Mouse (Mus musculus) embryonic facial prominence, embryonic 12.5 days (tissue): Measurements from ENCODE around the gene Slc9a7. TPM values are rescaled to one million over a fixed set of nuclear protein-coding genes. Genes with fewer than 3 reads are reported as not detected.

Experiments used
- ATAC-seq: fragments of 200-750 bp; cut with Nextera tagmentation; 2 replicates; pipeline ENCODE4 v1.8.0; 2017; ENCODE audit not compliant: insufficient number of reproducible peaks, insufficient read depth, low FRiP score, low TSS enrichment
- H3K27ac ChIP-seq: fragments of 300-500 bp; sonication (generic); 2 replicates; pipeline ENCODE4 v1.5.1; 2016; ENCODE audit warnings: mild to moderate bottlenecking
- H3K27me3 ChIP-seq: fragments of 300-500 bp; sonication (generic); 2 replicates; pipeline ENCODE4 v1.6.1; 2016; ENCODE audit warnings: mild to moderate bottlenecking, moderate library complexity
- H3K36me3 ChIP-seq: fragments of 300-500 bp; sonication (generic); 2 replicates; pipeline ENCODE4 v1.6.1; 2016; ENCODE audit warnings: mild to moderate bottlenecking
- H3K4me1 ChIP-seq: fragments of 300-500 bp; sonication (generic); 2 replicates; pipeline ENCODE4 v1.6.1; 2016
- H3K4me2 ChIP-seq: fragments of 300-500 bp; sonication (generic); replicated peaks from 2 replicates; pipeline ENCODE4 v1.6.1; 2016; ENCODE audit warnings: mild to moderate bottlenecking, moderate library complexity
- H3K4me3 ChIP-seq: fragments of 300-500 bp; sonication (generic); 2 replicates; pipeline ENCODE4 v1.5.1; 2016; ENCODE audit warnings: mild to moderate bottlenecking
- H3K9ac ChIP-seq: fragments of 300-500 bp; sonication (generic); 2 replicates; pipeline ENCODE4 v1.6.1; 2016; ENCODE audit warnings: mild to moderate bottlenecking, moderate library complexity
- H3K9me3 ChIP-seq: fragments of 300-500 bp; sonication (generic); 2 replicates; pipeline ENCODE4 v1.6.1; 2016; ENCODE audit warnings: mild to moderate bottlenecking, moderate library complexity
- WGBS: fragments of 180-500 bp; shearing (Covaris S2); methylation state at CpG from one replicate; pipeline ENCODE4 v1.1.7; 2016; 5-methylcytosine and 5-hydroxymethylcytosine counted together
- polyA plus RNA-seq: library from polyadenylated mRNA; unstranded; fragments of >200 nt; fragmentation: Nextera tagmentation; extraction: Ambion mirVana; gene quantifications from 2 replicates; pipeline ENCODE4 v1.2.1, GENCODE M21; 2016

Gene Slc9a7
- polyA plus RNA-seq, 1 experiment from 2014 or later: 1.2 TPM

DNA sequence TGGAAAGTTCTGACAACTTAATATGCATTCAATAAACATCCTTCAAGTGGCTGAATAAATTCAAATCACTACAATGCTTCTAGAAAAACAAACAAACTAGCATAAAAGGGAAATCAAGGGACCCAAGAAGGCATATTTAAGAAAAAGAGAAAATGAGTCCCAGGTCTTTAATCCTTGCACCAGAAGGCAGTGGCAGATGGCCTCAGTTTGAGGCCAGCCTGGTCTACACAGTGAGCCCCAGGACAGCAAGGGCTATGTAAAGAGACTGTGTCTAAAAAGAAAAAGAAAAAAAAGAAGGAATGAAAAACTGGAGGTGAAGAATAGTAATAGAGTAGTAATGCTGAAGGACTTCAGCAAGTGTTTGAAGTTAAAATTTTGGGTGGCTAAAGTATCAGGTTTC lies 162.7 kb downstream of the Slc9a7 start:
- H3K9me3 ChIP-seq: no peaks in the 10 kb centered on the region
- H3K36me3 ChIP-seq: no peaks in the 10 kb centered on the region
- no peak for ATAC-seq
- no peak overlapping the region for H3K4me3 ChIP-seq
- H3K4me1 ChIP-seq: no peaks in the 10 kb centered on the region
- no peak overlapping the region for H3K9ac ChIP-seq
- no peak overlapping the region for H3K27ac ChIP-seq
- H3K27me3 ChIP-seq: no peaks in the 10 kb centered on the region
- no peak overlapping the region for H3K4me2 ChIP-seq

DNA sequence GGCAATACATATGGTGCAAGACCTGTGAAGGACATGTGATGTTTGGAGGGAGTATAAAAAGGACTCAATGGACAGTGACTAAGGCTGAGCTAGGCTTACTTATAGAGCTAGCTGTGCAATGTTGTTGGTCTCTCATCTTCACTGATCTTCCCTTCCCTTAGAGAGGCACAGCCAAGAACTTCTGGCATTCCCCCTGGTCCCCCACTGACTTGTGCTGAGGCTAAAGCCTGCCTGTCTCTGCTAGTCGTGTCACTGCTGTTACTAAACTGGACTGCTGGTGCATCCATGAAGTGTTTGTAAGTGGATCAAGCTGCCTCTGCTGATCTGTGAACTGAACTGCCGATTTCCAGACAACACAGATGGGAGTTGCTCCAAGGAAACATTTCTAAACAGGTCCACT lies 166.1 kb downstream of the Slc9a7 start:
- H3K4me3 ChIP-seq: no peak overlapping the region
- H3K4me1 ChIP-seq: no peaks in the 10 kb centered on the region
- no peak for ATAC-seq
- no peak overlapping the region for H3K9ac ChIP-seq
- H3K27ac ChIP-seq: no peak overlapping the region
- 62% methylated on average over 2 of the region's 2 CpGs for WGBS
- H3K36me3 ChIP-seq: no peaks in the 10 kb centered on the region
- H3K4me2 ChIP-seq: no peak overlapping the region
- H3K9me3 ChIP-seq: no peaks in the 10 kb centered on the region
- no peaks in the 10 kb centered on the region for H3K27me3 ChIP-seq

DNA sequence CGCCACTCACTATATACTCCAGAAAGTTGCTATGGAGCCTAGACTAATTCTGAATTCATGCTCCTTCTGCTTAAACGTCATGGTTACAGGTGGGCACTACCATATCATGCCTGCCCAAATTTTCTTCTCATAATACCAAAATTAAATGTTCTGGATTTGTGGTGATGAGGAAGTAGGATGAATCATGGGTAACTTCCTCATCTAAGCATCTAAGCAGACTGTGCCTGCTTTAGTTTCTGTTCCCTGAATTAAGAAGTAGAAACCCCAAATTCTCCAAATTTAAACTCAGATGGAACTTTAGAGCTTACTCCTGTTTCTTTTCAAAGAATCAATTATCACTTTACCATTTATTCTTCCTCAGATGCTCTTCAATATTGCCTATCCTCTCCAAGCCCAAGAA lies 173.9 kb downstream of the Slc9a7 start:
- no peak overlapping the region for H3K4me3 ChIP-seq
- no peak overlapping the region for H3K4me2 ChIP-seq
- no peak overlapping the region for H3K27ac ChIP-seq
- H3K9ac ChIP-seq: no peak overlapping the region
- H3K27me3 ChIP-seq: no peaks in the 10 kb centered on the region
- H3K4me1 ChIP-seq: no peaks in the 10 kb centered on the region
- 65% methylated on average over 2 of the region's 2 CpGs for WGBS
- no peaks in the 10 kb centered on the region for H3K36me3 ChIP-seq
- no peak for ATAC-seq
- H3K9me3 ChIP-seq: no peaks in the 10 kb centered on the region

DNA sequence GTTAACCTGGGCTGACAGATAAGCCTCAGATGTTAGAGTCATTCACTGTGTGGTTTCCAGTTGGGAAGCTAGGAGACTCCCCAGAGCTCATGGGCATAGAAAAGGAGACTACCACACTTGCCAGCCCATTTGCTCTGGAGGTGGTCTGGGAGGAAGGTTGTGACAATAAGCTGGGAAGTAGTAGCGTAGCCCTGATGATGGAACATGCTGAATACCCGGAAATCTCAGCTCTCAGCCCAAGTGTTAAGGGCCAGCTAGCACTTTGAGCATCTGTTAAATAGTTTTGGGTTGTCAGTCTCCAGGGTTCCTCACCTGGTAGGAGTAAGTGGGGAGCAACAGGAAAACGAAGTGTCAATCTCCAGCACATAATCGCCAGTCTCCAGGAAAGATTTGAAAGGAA lies 221.4 kb downstream of the Slc9a7 start:
- WGBS: 49% methylated on average over 4 of the region's 4 CpGs
- ATAC-seq: no peak

DNA sequence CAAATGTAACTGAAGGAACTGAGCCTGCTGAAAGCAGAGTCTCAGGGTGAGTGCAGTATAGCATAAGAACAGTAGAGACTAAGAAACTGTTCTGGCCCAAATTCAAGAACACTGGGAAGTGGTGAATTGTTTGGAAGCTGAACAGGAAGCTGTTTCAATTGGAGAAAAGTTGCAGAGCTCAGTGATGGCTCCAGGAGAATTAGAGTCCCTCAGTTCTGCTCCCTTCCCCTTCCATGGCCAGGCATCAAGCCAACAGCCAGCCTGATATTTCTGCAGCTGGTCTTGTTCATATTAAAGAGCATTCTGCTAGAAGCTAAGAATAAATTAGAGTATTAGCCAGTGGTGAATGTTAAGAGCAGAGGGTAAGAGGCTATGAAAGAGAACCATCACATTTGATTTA lies 225.0 kb downstream of the Slc9a7 start:
- no peak overlapping the region for H3K27ac ChIP-seq
- H3K27me3 ChIP-seq: no peaks in the 10 kb centered on the region
- H3K4me1 ChIP-seq: no peaks in the 10 kb centered on the region
- H3K36me3 ChIP-seq: no peaks in the 10 kb centered on the region
- H3K4me3 ChIP-seq: no peak overlapping the region
- no peak overlapping the region for H3K4me2 ChIP-seq
- H3K9ac ChIP-seq: no peak overlapping the region
- no peaks in the 10 kb centered on the region for H3K9me3 ChIP-seq
- ATAC-seq: no peak

More for the DNA sequence above, 221.4 kb downstream of the Slc9a7 start:
- H3K9ac ChIP-seq: no peak overlapping the region
- no peaks in the 10 kb centered on the region for H3K4me1 ChIP-seq
- H3K36me3 ChIP-seq: no peaks in the 10 kb centered on the region
- no peaks in the 10 kb centered on the region for H3K9me3 ChIP-seq
- no peak overlapping the region for H3K4me3 ChIP-seq
- H3K27ac ChIP-seq: no peak overlapping the region
- no peaks in the 10 kb centered on the region for H3K27me3 ChIP-seq
- no peak overlapping the region for H3K4me2 ChIP-seq

DNA sequence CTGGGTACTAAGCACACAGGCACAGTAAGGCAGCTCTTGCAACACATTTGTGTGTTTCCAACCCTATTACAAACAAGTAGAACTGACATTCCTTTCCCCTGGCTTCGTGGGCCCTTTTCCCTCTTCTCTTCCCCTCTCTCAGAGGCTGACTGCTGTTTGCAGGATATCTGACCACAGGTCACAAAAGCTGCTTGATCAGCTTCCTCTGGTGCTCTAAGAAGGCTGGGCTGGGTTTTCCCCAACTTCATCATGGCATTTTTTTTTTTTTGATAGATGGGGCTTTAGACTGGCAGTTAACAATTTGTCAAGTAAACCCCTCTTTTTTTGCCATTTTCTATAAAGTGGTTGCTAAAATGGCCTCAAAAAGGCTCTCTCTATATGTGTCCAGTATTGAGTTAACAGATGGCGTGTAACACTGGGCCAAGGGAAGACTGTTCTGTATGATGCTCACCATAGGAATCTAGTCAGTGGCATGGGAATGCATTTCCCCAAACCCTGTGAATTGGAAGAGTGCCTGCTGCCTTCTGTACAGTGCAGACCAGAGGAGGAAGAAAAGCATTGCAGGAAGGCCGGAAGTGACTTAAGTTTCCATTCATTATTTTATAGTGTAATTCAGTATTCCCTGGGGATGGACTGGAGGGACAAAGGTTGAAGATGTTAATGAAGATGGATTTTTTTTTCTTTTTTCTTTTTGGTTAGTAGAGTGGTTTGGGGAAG lies 229.7 kb downstream of the Slc9a7 start:
- no peak for ATAC-seq
- Histone ChIP-seq H3K9me3 (no peaks in the 10 kb centered on the region), H3K9ac (no peak overlapping the region), H3K27me3 (peaks cover 12% of the 10 kb centered on the region; the same call in 1 of the 2 replicates), H3K4me2 (no peak overlapping the region), H3K4me1 (no peaks in the 10 kb centered on the region), H3K4me3 (no peak overlapping the region), H3K27ac (no peak overlapping the region), H3K36me3 (no peaks in the 10 kb centered on the region)
- WGBS: 55% methylated on average over 3 of the region's 3 CpGs

DNA sequence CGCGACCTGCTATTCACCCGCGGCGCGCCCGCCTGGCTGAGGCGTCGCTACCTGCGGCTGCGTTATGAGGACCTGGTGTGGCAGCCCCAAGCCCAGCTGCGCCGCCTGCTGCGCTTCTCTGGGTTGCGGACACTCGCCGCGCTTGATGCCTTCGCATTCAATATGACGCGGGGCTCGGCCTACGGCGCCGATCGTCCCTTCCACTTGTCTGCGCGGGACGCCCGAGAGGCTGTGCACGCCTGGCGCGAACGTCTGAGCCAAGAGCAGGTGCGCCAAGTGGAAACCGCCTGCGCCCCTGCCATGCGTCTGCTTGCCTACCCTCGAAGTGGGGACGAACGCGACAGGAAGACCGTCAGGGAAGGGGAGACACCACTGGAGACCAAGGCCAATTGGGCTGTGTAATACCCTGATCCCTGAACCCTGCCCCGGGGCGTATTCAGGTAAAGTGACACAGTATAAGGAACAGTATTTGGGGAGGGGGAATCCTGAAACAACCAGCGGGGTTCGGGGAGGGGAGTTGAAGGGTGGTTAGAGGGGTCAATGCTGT lies 230.8 kb downstream of the Slc9a7 start:
- Histone ChIP-seq H3K9me3 (no peaks in the 10 kb centered on the region), H3K4me3 (peak overlapping the region; percentile 41), H3K27ac (no peak overlapping the region), H3K4me2 (peak overlapping the region; percentile 71), H3K36me3 (no peaks in the 10 kb centered on the region), H3K27me3 (peaks cover 12% of the 10 kb centered on the region; the same call in 1 of the 2 replicates), H3K9ac (no peak overlapping the region), H3K4me1 (no peaks in the 10 kb centered on the region)
- ATAC-seq: no peak
- 28% methylated on average over 47 of the region's 47 CpGs for WGBS

DNA sequence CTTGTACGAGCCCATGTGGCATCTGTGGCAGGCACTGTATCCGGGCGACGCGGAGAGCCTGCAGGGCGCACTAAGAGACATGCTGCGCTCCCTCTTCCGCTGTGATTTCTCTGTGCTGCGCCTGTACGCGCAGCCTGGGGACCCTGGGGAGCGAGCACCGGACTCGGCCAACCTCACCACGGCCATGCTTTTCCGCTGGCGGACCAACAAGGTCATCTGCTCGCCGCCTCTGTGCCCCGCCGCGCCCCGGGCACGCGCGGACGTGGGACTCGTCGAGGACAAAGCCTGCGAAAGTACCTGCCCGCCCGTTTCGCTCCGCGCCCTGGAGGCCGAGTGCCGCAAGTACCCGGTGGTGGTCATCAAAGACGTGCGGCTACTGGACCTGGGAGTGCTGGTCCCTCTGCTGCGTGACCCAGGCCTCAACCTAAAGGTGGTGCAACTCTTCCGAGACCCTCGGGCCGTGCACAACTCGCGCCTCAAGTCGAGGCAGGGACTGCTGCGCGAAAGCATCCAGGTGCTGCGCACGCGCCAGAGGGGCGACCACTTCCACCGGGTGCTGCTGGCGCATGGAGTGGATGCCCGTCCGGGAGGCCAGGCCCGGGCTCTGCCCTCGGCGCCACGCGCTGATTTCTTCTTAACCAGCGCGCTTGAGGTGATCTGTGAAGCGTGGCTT lies 231.4 kb downstream of the Slc9a7 start:
- Histone ChIP-seq H3K4me1 (no peaks in the 10 kb centered on the region), H3K9me3 (no peaks in the 10 kb centered on the region), H3K4me3 (peak overlapping the region; percentile 41), H3K4me2 (peak overlapping the region; percentile 71), H3K36me3 (no peaks in the 10 kb centered on the region), H3K27ac (no peak overlapping the region), H3K9ac (no peak overlapping the region), H3K27me3 (peaks cover 12% of the 10 kb centered on the region; the same call in 1 of the 2 replicates)
- ATAC-seq: peak; percentile 9; the same call in 1 of the 2 replicates
- WGBS: 26% methylated on average over 64 of the region's 65 CpGs

DNA sequence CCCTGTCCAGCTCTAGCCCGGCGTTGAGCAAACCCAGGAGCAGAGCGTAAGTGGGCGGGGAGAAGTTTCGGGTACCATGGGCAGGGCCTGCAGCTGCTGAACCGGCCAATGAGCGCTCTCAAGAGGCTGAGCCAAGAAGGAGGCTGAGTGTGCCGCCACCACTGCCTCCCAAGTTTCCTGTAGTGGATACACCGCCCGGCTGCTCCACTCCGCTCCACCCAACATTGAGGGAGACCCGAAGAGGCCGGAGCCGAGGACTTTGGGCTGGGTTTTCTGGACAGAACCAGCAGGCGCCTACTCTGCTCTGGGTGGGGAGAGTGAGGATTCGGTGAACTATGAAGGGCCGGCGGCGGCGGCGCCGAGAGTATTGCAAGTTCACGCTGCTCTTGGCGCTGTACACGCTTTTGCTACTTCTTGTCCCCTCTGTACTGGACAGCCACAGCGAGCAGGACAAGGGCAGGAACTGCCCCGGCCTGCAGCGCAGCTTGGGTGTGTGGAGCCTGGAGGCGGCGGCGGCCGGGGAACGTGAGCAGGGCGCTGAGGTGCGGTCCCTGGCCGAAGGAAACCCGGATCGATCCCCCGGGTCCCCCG lies 232.1 kb downstream of the Slc9a7 start, which contains the start of gene Chst7:
Chst7 (plus strand) TSS at position 180 of the 591 bp plus-strand sequence.
- no peak within 1 kb of the TSS for H3K9ac ChIP-seq
- peak; percentile 91 for ATAC-seq
- H3K4me2 ChIP-seq: peak within 1 kb of the TSS; percentile 71
- no peaks in the 10 kb centered on the region for H3K36me3 ChIP-seq
- 32% methylated on average over 38 of the region's 40 CpGs for whole genome bisulfite sequencing
- peak within 1 kb of the TSS; percentile 41 for H3K4me3 ChIP-seq
- H3K27ac ChIP-seq: no peak within 1 kb of the TSS
- no peaks in the 10 kb centered on the region for H3K9me3 ChIP-seq
- H3K4me1 ChIP-seq: no peaks in the 10 kb centered on the region
- peaks cover 12% of the 10 kb centered on the region; the same call in 1 of the 2 replicates for H3K27me3 ChIP-seq

Other genes starting within 250 kb of the Slc9a7 start
- gene Chst7, start 232.2 kb downstream of the Slc9a7 start, polyA plus RNA-seq: 1.9 and 2.6 TPM in 2 replicates
- 19.9 and 22.2 TPM in 2 replicates for gene Rp2, start 72.7 kb upstream of the Slc9a7 start, polyA plus RNA-seq
- 8.1 and 8.6 TPM in 2 replicates for gene Jade3, start 133.9 kb upstream of the Slc9a7 start, polyA plus RNA-seq